Mouse (Mus musculus): ENCODE measurements at regions not wholly inside any gene's neighbourhood (a gene's known extent, or its start where the extent isn't known, plus 50 kb on each side); places are given as distances from the start of the nearest gene placed in this dataset.

GRCm38 (mm10) chr2:51238131-51238931 is 89.4 kb upstream of the Rnd3 start:
- DNase-seq (ENCODE audit: low spot score): no peak

- DNase-seq (ENCODE audit: low spot score): no peak
Measured at GRCm38 (mm10) chr2:51237451-51237850, 88.5 kb upstream of the Rnd3 start.

GRCm38 (mm10) chr2:51236852-51237251 is 87.9 kb upstream of the Rnd3 start:
- no peak for DNase-seq (ENCODE audit: low spot score)

GRCm38 (mm10) chr2:51234427-51234826 is 85.5 kb upstream of the Rnd3 start:
- no peak for DNase-seq (ENCODE audit: low spot score)

GRCm38 (mm10) chr2:51222851-51223250 is 73.9 kb upstream of the Rnd3 start:
- no peak for DNase-seq (ENCODE audit: low spot score)

- DNase-seq (ENCODE audit: low spot score): no peak
Measured at GRCm38 (mm10) chr2:51219714-51220113, 70.8 kb upstream of the Rnd3 start.

GRCm38 (mm10) chr2:51207150-51208022 is 58.5 kb upstream of the Rnd3 start:
- no peak for DNase-seq (ENCODE audit: low spot score)

- no peak for DNase-seq (ENCODE audit: low spot score)
Measured at GRCm38 (mm10) chr2:51206332-51206731, 57.4 kb upstream of the Rnd3 start.

All from layer of hippocampus, adult 11-12 months (tissue).